Mouse (Mus musculus): Measurements from ENCODE around the gene Utp15.

DNA sequence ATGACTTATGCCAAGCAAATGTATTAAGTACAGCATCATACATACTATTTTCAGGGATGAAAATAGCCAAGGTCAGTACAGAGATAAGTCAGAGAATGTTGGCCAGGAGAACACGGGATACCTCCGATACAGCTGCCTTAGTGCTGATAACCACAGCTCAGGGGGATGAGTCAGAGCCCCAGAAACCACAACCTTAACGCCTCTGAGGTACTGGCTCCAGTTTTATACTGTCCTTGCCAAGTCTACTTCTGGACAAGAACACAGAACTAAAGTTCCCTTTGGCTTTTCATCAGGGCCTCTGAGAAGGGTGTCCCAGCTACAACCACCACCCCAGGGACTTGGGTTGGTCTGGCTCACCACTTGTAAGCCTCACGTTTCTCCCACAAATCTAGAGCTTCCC, 12.8 kb upstream of the Utp15 start:
- TF ChIP-seq CTCF (IDR thresholded peaks at IDR 0.05; ENCODE audit: borderline replicate concordance, control insufficient read depth, extremely low read depth, insufficient read depth, low read length, poor library complexity) (no peak), POLR2A (IDR thresholded peaks at IDR 0.05; ENCODE audit: control insufficient read depth, extremely low read depth, insufficient read depth, low read length, poor library complexity) (no peak)
